Mouse (Mus musculus) intestine, embryonic 16.5 days (tissue): ENCODE results near the gene Magoh. TPM values are rescaled to one million over a fixed set of nuclear protein-coding genes. Genes with fewer than 3 reads are reported as not detected.
A peak's percentile ranks its signal among the peaks of the same experiment; 100 is the strongest.

Source experiments
- ATAC-seq: fragments of 200-750 bp; cut with Nextera tagmentation; 2 replicates; pipeline ENCODE4 v1.8.0; 2017; ENCODE audit warnings: moderate TSS enrichment, moderate library complexity
- H3K27ac ChIP-seq: fragments of 300-500 bp; sonication (generic); 2 replicates; pipeline ENCODE4 v1.5.1; 2014; ENCODE audit warnings: mild to moderate bottlenecking, low read length
- H3K27me3 ChIP-seq: fragments of 300-500 bp; sonication (generic); replicated peaks from 2 replicates; pipeline ENCODE4 v1.6.1; 2014; ENCODE audit warnings: low read length, control low read depth, mixed read lengths; ENCODE audit not compliant: control insufficient read depth, insufficient read depth
- H3K36me3 ChIP-seq: fragments of 300-500 bp; sonication (generic); 2 replicates; pipeline ENCODE4 v1.6.1; 2014; ENCODE audit warnings: low read length, control low read depth; ENCODE audit not compliant: control insufficient read depth, insufficient read depth
- H3K4me1 ChIP-seq: fragments of 300-500 bp; sonication (generic); 2 replicates; pipeline ENCODE4 v1.6.1; 2014; ENCODE audit warnings: low read length, control low read depth, mixed read lengths; ENCODE audit not compliant: control insufficient read depth, insufficient read depth
- H3K4me2 ChIP-seq: fragments of 300-500 bp; sonication (generic); 2 replicates; pipeline ENCODE4 v1.6.1; 2014; ENCODE audit warnings: low read depth, low read length, control low read depth
- H3K4me3 ChIP-seq: fragments of 300-500 bp; sonication (generic); 2 replicates; pipeline ENCODE4 v1.5.1; 2014; ENCODE audit warnings: mild to moderate bottlenecking, low read length
- H3K9ac ChIP-seq: fragments of 300-500 bp; sonication (generic); 2 replicates; pipeline ENCODE4 v1.6.1; 2014; ENCODE audit warnings: low read depth, low read length
- H3K9me3 ChIP-seq: fragments of 300-500 bp; sonication (generic); 2 replicates; pipeline ENCODE4 v1.6.1; 2016; ENCODE audit warnings: low read length, control low read depth; ENCODE audit not compliant: control insufficient read depth
- WGBS: fragments of 180-500 bp; shearing (Covaris S2); extraction: QIAGEN DNeasy Blood & Tissue Kit; methylation state at CpG from one replicate; pipeline ENCODE4 v1.1.7; 2014; 5-methylcytosine and 5-hydroxymethylcytosine counted together
- polyA plus RNA-seq: library from polyadenylated mRNA; unstranded; fragments of >200 nt; fragmentation: Nextera tagmentation; extraction: Ambion mirVana; gene quantifications from 2 replicates; pipeline ENCODE4 v1.2.1, GENCODE M21; 2015

The Magoh gene
- polyA plus RNA-seq, result 132 and 139 TPM in 2 replicates

GRCm38 (mm10) chr4:107879254-107880050, at the start of gene Magoh:
TSS of gene Magoh (plus strand) at chr4:107879755.
- H3K9me3 ChIP-seq, result no peaks in the 10 kb centered on the region
- peak within 1 kb of the TSS; percentile 73 for H3K4me3 ChIP-seq
- H3K4me1 ChIP-seq, result peaks cover 7% of the 10 kb centered on the region
- peak within 1 kb of the TSS; percentile 79 for H3K9ac ChIP-seq
- H3K36me3 ChIP-seq, result peaks cover 4% of the 10 kb centered on the region
- no peaks in the 10 kb centered on the region for H3K27me3 ChIP-seq
- 3% methylated on average over 48 of the region's 48 CpGs for WGBS
- peak; percentile 97 for ATAC-seq
- H3K4me2 ChIP-seq, result peak within 1 kb of the TSS; percentile 78
- peak within 1 kb of the TSS; percentile 62 for H3K27ac ChIP-seq

GRCm38 (mm10) chr4:107830189-107830588, 49.4 kb upstream of the Magoh start:
- no peaks in the 10 kb centered on the region for H3K36me3 ChIP-seq
- H3K4me1 ChIP-seq, result peaks cover 8% of the 10 kb centered on the region; the same call in 1 of the 2 replicates
- H3K27me3 ChIP-seq, result no peaks in the 10 kb centered on the region
- H3K4me3 ChIP-seq, result no peak overlapping the region
- ATAC-seq, result no peak
- H3K4me2 ChIP-seq, result no peak overlapping the region
- no peaks in the 10 kb centered on the region for H3K9me3 ChIP-seq
- no peak overlapping the region for H3K9ac ChIP-seq
- 80% methylated on average over 10 of the region's 10 CpGs for WGBS
- H3K27ac ChIP-seq, result no peak overlapping the region

- no peak overlapping the region for H3K9ac ChIP-seq
- no peaks in the 10 kb centered on the region for H3K36me3 ChIP-seq
- no peak for ATAC-seq
Observed at GRCm38 (mm10) chr4:107830821-107831221, 48.7 kb upstream of the Magoh start.

GRCm38 (mm10) chr4:107831678-107832077, 47.9 kb upstream of the Magoh start:
- no peaks in the 10 kb centered on the region for H3K27me3 ChIP-seq
- peaks cover 15% of the 10 kb centered on the region; the same call in 1 of the 2 replicates for H3K4me1 ChIP-seq
- H3K9ac ChIP-seq, result no peak overlapping the region
- H3K27ac ChIP-seq, result no peak overlapping the region
- no peak overlapping the region for H3K4me2 ChIP-seq
- no peaks in the 10 kb centered on the region for H3K36me3 ChIP-seq
- no peaks in the 10 kb centered on the region for H3K9me3 ChIP-seq
- no peak overlapping the region for H3K4me3 ChIP-seq
- no peak for ATAC-seq
- 89% methylated on average over 6 of the region's 6 CpGs for WGBS

More at GRCm38 (mm10) chr4:107830821-107831221, 48.7 kb upstream of the Magoh start:
- WGBS, result 78% methylated on average over 7 of the region's 7 CpGs
- no peaks in the 10 kb centered on the region for H3K27me3 ChIP-seq
- H3K4me1 ChIP-seq, result peaks cover 14% of the 10 kb centered on the region; the same call in 1 of the 2 replicates
- no peak overlapping the region for H3K4me2 ChIP-seq
- no peak overlapping the region for H3K4me3 ChIP-seq
- no peaks in the 10 kb centered on the region for H3K9me3 ChIP-seq
- H3K27ac ChIP-seq, result no peak overlapping the region

GRCm38 (mm10) chr4:107833525-107833924, 46.0 kb upstream of the Magoh start:
- WGBS, result 76% methylated on average over 5 of the region's 5 CpGs
- no peaks in the 10 kb centered on the region for H3K27me3 ChIP-seq
- no peak overlapping the region for H3K27ac ChIP-seq
- H3K4me2 ChIP-seq, result no peak overlapping the region
- no peak for ATAC-seq
- no peaks in the 10 kb centered on the region for H3K36me3 ChIP-seq
- H3K9me3 ChIP-seq, result no peaks in the 10 kb centered on the region
- H3K4me3 ChIP-seq, result no peak overlapping the region
- H3K9ac ChIP-seq, result no peak overlapping the region
- peaks cover 14% of the 10 kb centered on the region; the same call in 1 of the 2 replicates for H3K4me1 ChIP-seq

GRCm38 (mm10) chr4:107834643-107835314, 44.8 kb upstream of the Magoh start:
- Histone ChIP-seq H3K4me3 (no peak overlapping the region), H3K9ac (no peak overlapping the region), H3K4me1 (peaks cover 10% of the 10 kb centered on the region; the same call in 1 of the 2 replicates), H3K4me2 (peak overlapping the region; percentile 39), H3K9me3 (no peaks in the 10 kb centered on the region), H3K36me3 (no peaks in the 10 kb centered on the region), H3K27ac (no peak overlapping the region), H3K27me3 (no peaks in the 10 kb centered on the region)
- ATAC-seq, result peak; percentile 80
- 39% methylated on average over 22 of the region's 22 CpGs for WGBS

GRCm38 (mm10) chr4:107835508-107835909, 44.0 kb upstream of the Magoh start:
- H3K27me3 ChIP-seq, result no peaks in the 10 kb centered on the region
- ATAC-seq, result no peak
- no peak overlapping the region; the same call in 1 of the 2 replicates for H3K9ac ChIP-seq
- no peak overlapping the region for H3K27ac ChIP-seq
- H3K4me1 ChIP-seq, result peaks cover 10% of the 10 kb centered on the region; the same call in 1 of the 2 replicates
- 61% methylated on average over 5 of the region's 5 CpGs for WGBS
- H3K4me2 ChIP-seq, result 0 out of 2 replicates have a peak overlapping the region, but pooled peaks have one; percentile 39
- no peak overlapping the region for H3K4me3 ChIP-seq
- H3K36me3 ChIP-seq, result no peaks in the 10 kb centered on the region
- H3K9me3 ChIP-seq, result no peaks in the 10 kb centered on the region

- Histone ChIP-seq H3K27ac (no peak overlapping the region), H3K4me1 (peaks cover 10% of the 10 kb centered on the region; the same call in 1 of the 2 replicates), H3K36me3 (no peaks in the 10 kb centered on the region), H3K4me2 (no peak overlapping the region), H3K9me3 (no peaks in the 10 kb centered on the region), H3K27me3 (no peaks in the 10 kb centered on the region), H3K4me3 (no peak overlapping the region), H3K9ac (no peak overlapping the region)
- 72% methylated on average over 5 of the region's 5 CpGs for WGBS
- ATAC-seq, result no peak
Observed at GRCm38 (mm10) chr4:107836758-107837157, 42.8 kb upstream of the Magoh start.

- no peaks in the 10 kb centered on the region for H3K9me3 ChIP-seq
- H3K4me2 ChIP-seq, result no peak overlapping the region
- ATAC-seq, result no peak
- peaks cover 10% of the 10 kb centered on the region; the same call in 1 of the 2 replicates for H3K4me1 ChIP-seq
- no peaks in the 10 kb centered on the region for H3K27me3 ChIP-seq
- WGBS, result 79% methylated on average over 3 of the region's 3 CpGs
- H3K4me3 ChIP-seq, result no peak overlapping the region
- no peaks in the 10 kb centered on the region for H3K36me3 ChIP-seq
- no peak overlapping the region for H3K9ac ChIP-seq
- H3K27ac ChIP-seq, result no peak overlapping the region
Observed at GRCm38 (mm10) chr4:107837910-107838309, 41.6 kb upstream of the Magoh start.
